Mouse (Mus musculus): ENCODE data around the gene Usp37. TPM values are rescaled to one million over a fixed set of nuclear protein-coding genes. Genes with fewer than 3 reads are reported as not detected.
"Not testable (repeated sequence)": the region's sequence is repeated elsewhere in the genome, so short reads cannot be mapped to it uniquely, and the experiment has no call there.

Gene Usp37
- total RNA-seq, 4 experiments from 2014 or later: 22.1 to 31.4 (median 24.3) TPM

DNA sequence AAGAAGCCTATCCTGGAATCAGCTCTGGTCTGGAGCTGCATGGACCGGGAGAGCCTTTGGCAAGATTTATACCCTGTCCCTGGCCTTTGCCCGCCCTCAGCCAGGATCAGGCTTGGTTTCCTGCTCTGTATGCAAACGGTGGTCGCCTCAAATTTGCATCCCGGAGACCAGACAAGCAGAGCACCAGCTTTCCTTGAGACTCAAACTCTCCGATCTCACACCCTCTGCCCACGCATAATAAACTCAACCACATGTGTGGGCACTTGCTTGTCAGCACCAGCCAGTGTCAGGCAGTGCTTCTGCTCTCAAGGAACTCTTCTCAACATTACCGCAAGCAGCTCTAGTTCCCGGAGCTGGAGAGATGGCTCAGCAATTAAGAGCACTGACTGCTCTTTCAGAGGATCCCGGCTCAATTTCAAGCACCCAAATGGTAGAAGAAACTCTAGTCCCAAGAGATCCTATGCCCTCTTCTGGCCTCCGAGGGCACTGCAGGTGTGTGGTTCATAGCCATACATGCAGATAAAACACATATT, 146.1 kb downstream of the Usp37 start:
- peak in 1 of 2 experiments; percentile 60 for DNase-seq (ENCODE audit: low spot score in 2 of 2)

DNA sequence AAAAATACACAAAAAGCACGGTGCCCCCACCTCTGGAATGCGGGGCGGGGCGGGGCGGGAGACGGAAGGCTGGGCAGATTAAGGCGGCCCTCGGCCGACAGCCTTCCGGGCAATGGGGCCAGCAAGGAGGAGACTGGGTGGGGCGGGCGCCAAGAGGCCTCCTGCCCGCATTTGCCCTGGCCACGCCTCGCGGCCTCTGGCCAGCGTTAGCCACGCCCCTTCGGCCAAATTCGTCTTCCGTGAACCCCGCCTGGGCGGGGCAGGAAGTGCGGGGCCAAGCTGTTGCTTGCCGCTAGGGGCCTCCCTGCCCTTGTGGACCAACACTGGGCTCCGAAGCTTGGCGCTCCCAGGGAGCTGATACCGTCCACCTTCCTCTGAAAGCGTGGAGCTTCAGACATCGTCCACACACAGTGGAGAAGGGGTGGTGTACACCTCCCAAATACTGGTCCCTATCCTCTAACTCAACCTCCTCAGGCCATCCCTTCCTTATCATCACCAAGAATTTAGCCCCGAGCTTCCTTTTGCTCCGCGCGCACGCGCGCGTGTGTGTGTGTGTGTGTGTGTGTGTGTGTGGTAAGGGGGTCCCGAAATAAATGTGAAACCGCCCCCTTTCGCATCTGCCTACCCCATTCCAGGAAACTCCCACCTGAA, 146.7 kb downstream of the Usp37 start:
- DNase-seq (ENCODE audit: low spot score in 2 of 2): peak; percentile 90 to 91

DNA sequence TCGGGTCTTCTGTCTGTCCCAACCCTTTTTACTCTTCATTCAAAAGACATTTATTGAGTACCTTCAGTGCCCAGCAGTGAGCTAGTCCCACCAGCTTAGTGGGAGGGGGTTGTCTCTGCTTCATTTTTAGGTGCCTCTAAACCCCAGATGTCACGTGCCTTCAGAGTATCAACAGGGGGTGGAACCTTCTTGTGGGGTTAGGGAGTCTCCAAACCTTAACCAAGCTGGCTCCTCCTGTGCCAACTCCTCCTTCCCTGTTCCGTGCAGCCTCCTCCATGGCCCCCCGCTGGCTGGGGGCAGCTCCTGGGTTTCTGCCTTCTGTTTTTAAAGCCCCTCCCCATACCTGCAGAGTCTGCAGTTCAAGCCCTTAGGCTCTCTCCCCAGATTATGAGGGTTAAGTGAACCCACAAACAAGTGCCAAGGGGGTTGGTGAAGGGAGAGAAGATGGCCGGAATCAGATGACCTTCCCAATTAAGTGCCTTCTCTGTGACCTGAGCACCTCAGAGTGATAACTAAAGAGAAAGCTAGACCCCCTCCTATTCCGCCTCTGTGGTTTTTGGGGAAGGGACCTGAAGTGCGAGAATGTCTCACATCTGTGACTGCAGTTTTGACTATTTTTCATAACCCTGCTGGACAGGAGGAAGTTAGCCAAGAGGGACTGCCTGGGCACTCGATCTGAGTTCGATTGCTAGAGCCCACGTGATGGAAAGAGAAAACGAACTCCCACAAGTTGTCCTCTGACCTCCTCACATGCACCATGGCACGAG, 147.4 kb downstream of the Usp37 start:
- DNase-seq (ENCODE audit: low spot score in 2 of 2): not testable (repeated sequence)

DNA sequence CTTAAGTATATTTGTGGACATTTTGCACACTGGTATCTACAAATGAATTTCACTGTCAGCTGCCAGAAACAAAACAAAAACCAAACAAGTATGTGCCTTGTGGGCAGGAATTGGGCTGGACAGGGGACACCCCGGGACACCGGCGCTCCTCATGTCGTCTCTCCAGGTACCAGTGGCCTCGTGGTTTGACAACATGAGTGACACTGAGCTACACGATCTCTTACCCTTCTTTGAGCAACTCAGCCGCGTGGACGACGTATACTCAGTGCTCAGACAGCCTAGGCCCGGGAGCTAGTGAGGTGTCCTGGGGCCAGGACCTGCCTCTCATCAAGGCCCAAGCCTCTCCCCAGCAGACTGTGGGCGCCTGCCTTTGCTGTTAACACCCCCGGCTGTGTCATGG, 148.8 kb downstream of the Usp37 start:
- no peak for DNase-seq (ENCODE audit: low spot score in 2 of 2)

DNA sequence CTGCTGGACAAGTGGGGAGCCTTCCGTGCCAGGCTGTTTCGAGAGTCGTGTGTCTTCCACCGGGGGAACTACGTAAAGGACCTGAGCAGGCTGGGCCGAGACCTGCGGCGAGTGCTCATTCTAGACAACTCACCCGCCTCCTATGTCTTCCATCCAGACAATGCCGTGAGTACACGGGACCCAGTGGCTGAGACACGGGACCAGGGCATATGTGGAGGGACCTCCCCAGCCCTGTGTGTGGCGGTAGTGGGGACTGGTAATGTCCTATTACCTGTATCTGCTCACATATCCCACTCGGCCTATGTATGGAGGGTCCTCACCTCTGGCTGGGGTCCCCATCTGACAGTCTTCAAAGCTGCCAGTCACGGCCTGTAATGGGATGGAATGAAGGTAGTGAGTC, 149.2 kb downstream of the Usp37 start:
- no peak for DNase-seq (ENCODE audit: low spot score in 2 of 2)

DNA sequence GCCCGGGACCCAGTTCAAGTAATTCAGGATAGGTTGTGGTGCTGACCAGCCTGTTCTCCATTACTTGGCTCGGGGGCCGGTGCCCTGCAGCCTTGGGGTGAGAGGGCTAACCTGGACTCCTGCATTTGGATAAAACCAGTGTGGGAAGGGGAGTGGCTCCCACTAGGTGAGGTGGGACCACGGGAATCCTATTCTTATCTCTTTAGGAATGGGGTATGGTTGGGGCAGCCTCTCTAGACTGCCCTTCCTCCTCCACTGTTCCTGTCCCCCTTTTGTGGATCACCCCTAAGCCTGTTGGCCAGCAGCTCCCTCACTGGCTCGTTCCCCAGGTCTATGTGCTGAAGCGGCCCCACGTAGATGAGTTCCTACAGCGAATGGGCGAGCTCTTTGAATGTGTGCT, 149.8 kb downstream of the Usp37 start:
- DNase-seq (ENCODE audit: low spot score in 2 of 2): no peak

DNA sequence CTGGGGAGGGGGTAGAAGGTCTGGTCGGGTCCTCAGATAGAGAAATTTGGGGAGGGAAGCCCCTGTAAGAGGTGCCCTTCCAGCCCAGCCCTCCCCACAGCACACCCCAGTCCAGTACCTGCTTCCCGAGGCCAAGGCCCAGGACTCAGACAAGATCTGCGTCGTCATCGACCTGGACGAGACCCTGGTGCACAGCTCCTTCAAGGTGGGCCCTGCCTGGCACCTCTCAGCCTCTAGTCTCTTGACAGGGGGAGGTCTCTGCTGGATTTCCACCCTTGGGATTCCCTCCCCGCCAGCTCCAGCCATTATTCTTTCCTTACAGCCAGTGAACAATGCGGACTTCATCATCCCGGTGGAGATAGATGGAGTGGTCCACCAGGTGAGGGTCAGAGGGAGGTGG, 150.4 kb downstream of the Usp37 start:
- no peak for DNase-seq (ENCODE audit: low spot score in 2 of 2)

DNA sequence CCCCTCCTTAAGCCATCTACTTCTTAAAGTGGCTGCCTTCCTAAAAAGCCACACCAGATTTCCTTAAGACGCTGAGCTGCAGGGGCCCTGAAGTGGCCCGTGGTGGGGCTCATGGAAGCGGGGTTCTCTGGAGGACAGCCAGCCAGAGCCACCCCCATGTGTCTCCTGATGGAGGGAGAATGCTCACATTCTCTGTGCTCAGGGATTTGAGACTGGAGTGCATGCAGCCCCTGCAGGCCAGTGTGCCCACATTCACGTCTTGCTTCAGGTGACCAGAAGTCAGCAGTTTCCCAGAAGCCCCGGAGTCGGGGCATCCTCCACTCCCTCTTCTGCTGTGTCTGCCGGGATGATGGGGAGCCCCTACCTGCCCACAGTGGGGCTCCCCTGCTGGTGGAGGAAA, 151.1 kb downstream of the Usp37 start:
- no peak for DNase-seq (ENCODE audit: low spot score in 2 of 2)

DNA sequence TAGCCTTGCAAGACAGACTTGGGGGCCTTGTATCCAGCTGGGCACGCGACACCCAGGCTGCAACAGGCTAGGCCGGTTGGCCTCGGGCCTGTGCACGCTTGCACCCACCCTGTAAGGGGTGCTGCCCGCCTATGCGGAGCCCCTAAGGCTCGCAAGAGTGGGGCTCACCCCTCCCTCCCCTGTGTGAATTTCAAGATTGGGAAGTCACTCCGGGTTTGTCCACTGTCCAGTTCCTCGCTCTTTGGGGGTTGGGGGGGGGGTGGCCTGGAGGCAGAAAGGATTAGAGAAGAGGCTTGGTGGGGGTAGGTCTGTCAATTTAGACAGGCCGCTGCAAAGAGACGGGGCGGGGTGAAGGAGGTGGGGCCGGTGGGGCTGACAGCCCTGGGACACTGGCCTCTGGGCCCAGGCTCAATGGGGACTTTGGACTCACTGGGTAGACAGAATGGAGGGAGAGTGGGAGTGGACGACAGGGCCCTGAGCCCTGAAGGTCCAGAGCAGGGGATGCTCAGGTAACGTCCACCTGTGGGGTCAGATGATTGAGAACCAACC, 151.6 kb downstream of the Usp37 start:
- no peak for DNase-seq (ENCODE audit: low spot score in 2 of 2)

DNA sequence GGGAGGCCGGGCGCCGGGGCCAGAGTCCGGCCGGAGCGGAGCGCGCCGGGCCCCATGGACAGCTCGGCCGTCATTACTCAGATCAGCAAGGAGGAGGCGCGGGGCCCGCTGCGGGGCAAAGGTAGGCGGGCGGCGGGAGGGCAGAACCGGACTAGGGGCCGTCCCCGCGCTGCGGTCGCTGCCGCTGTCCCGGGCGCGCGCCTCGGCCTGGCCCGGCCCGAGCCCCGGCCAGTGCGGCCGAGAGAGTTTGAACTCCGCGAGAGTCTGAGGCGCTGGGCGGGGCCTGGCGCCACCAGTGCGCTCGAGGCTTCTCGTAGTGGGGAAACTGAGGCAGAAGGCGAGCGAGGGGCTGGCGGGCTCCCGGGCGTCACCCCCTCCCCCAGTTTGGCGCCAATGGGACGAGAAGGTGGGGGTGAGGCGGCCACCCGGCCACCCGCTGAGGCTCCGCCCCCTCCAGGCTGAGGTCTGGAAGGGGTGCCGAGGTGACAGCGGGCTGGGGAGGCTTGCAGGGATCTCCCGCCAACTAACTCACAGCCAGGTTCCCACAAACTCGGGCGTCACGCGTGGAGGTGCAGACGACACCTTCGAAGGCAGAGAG, 152.1 kb downstream of the Usp37 start:
- DNase-seq (ENCODE audit: low spot score in 2 of 2): no peak

DNA sequence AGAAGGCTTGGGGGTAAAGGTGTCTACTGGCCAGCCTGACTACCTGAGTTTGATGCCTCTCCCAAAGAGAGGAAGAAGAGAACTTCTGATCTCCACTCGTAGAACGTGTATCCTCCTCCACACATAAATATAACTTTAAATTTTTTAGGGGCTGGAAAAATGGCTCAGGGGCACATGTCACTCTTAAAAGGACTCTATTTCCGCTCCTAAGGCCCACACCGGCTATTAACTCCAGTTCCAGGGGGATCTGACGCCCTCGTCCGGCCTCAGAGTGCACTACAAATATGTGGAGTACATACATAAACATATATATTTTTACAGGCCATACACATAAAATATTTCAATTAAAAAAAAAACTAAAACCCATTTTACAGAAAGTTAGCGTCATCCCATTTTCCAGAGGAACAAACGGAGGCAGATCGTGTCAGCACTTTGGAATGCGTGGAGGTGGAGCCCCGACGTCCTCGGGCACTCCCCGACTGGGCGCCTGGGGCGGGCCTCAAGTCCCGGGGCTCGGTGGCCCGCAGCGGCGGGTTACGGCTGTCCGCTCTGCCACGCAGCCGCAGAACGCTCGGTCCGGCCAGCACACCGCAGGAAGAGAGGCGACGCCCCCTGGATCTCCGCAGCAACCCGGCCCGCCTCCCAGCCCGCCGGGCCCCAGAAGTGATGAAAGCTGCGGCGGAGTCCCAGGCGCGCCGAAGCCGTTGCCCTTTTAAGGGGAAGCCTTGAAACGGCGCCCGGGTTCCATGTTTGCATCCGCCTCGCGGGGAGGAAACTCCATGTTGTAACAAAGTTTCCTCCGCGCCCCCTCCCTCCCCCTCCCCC, 152.9 kb downstream of the Usp37 start, which contains the start of gene Ctdsp1:
Gene Ctdsp1, plus strand, starts transcription at position 586 of the 825 bp plus-strand sequence.
- peak; percentile 92 to 94 for DNase-seq (ENCODE audit: low spot score in 2 of 2)

DNA sequence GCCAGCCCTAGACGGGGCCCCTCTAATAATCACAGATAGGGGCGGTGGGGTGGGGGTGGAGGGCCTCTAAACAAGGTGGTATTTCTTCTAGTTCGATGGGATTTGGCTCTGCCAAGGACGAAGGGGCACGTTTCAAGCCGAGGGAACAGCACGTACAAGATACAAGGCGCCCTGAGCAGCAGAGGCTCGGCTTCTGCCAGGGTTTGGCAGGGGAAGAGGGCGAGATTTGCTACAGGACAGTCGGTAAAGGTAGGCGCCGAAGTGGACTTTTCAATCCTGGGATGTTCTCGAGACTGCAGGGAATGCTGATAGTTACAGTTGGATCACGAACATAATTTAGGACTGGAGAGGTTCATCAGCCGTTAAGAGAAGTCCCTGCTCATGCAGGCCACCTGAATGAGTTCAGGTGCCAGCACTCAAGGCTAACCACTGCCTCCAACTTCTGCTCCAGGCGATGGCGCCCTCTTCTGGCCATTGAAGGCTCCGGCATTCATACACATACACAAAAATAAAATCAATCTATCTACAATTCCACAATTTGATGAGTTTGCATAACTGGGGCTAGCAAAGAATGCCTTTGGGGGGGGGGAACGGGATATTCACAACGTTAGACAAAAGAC, 153.7 kb downstream of the Usp37 start:
- DNase-seq (ENCODE audit: low spot score in 2 of 2): no peak

DNA sequence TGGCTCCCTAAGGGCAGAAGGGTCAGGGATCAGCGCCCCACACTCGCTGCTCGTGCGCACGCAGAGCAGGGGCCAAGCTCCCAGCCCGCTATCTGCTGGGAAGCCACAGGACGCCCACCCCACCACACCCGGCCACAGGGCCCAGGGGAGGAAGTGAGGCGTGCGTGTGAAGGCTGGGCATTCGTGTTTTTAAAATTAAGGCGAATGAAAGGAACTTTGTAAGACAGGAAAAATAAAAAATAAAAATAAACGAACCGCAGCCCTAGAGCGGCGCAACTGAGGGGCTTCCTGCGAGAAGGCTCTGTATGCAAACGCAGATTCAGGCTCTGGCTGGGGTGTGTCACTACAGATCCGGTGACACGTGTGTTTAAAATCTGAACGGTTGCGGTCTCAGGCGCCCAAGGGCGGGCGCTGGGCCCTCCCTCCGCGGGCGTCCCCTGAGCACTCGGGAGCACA, 154.2 kb downstream of the Usp37 start:
- no peak for DNase-seq (ENCODE audit: low spot score in 2 of 2)

DNA sequence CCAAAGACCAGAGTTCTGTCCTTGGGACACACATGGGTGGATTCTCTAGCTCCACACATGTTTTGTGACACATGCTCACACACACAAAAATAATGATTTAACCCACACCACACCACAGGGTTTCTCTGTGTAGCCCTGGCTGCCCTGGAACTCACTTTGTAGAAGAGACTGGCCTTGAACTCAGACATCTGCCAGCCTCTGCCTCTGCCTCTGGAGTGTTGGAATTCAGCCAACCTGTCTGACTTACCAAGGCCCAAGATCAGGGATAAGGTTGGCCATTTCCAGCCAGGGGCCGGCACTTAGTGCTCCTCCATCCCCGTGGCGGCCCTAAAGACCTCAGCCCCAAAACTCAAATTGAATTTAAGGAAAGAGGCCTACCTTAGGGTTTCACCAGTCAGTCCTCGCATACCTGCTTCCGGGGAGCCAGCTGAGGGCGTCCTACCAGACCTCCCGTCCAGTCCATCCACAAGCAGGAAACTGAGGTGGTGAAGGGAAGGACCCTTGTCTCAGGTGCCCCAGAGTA, 155.6 kb downstream of the Usp37 start:
- no peak for DNase-seq (ENCODE audit: low spot score in 2 of 2)

DNA sequence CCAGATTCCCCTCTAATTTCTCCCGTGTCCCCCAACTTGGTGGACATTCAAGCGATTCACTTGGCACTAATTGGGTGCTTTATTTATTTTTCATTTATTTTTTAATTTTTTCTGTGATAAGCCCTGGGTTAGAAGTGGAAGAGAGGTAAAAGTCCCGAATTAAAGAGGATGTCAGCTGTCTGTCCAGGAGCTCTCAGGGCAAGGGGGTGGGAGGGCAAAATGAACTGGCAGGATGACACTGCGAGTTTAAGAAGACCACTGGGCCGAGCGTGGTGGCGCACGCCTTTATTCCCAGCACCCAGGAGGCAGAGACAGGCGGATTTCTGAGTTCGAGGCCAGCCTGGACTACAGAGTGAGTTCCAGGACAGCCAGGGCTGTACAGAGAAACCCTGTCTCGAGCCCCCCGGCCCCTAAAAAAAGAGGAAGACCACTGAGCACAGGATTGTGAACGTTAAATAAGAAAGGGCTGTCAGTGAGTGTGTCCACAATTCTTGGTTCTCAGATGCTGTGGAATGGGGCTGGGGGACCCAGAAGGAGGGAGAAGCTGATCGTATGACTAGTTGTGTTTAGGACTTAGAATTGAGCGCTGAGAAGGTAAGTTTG, 156.6 kb downstream of the Usp37 start:
- no peak for DNase-seq (ENCODE audit: low spot score in 2 of 2)

DNA sequence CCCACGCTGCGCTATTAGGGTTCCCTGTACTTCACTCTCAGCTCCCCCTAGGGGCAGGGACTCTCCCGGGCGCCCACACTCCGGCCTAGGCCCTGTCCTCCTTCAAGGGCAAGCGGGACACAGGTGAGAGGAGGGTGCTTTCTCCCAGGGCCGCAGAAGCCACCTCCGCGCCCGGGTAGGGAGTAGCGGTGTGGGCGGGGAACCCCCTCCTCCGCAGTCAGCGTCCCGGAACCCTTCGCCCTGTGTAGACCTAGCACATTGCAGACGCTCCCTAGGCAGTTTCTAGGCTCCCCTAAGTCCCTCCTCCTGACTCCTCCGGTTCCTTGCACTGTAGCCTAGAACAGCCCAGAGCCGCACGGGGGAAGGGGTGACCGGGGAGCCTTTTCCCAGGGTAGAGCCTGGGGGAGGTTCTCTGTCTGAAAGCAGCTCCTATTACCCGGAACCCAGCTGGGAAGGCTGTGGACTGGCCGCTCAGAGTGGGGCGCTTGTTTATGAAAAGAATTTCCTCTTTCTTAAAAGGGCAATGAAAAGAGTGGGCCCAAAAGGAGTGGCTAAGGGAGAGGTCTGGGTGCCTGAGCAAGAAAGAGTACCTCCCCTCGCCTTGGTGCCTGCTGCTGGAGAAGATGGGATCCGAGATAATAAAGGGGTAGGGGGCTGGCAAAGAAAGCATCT, 157.2 kb downstream of the Usp37 start:
- DNase-seq (ENCODE audit: low spot score in 2 of 2): peak; percentile 91 to 94

DNA sequence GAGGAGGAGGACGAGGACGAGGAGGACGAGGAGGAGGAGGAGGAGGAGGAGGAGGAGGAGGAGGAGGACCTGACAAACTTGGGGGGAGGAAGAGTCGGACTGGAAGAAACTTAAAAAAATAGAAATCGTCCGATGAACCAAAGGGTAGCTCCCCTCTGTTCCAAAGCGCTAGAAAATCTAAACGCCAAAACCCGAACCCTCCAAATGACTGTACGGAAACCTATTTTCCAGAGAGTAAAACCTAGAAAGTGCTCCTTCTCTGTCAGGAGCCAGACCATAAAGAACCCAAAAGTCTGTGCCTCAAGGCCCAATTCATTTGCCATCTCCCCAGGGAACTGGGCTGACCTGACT, 157.7 kb downstream of the Usp37 start:
- DNase-seq (ENCODE audit: low spot score in 2 of 2): no peak

DNA sequence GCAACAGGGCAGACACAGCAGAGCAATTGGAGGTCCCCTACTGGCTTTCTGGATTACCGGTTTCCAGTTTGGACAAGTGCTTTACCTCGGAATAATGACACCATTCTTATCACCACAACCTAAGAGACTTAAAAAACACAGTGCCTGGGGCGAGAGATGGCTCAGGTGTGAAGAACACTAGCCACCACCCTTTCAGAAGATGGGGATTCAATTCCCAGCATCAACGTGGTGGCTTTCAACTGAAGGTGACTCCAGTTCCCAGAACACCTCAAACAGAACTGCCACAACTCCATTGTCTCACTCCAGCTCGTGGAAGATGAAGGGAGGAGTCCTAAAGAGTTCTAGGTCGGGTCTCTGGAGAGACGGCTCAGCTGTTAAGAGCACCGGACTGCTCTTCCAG, 158.6 kb downstream of the Usp37 start:
- DNase-seq (ENCODE audit: low spot score in 2 of 2): no peak
